Mouse (Mus musculus): Measurements from ENCODE around the gene Pkig.
A peak's percentile ranks its signal among the peaks of the same experiment; 100 is the strongest.

Pkig gene

GRCm38 (mm10) chr2:163712473-163712872 lies 54.3 kb downstream of the Pkig start:
- DNase-seq, result no peak

GRCm38 (mm10) chr2:163712874-163713273 lies 54.7 kb downstream of the Pkig start:
- DNase-seq, result no peak

- DNase-seq, result no peak
These were observed 55.2 kb downstream of the Pkig start for GRCm38 (mm10) chr2:163713340-163713739.

- DNase-seq, result no peak
These were observed 58.3 kb downstream of the Pkig start for GRCm38 (mm10) chr2:163716448-163716847.

- DNase-seq, result no peak
These were observed 58.7 kb downstream of the Pkig start for GRCm38 (mm10) chr2:163716853-163717252.

GRCm38 (mm10) chr2:163718526-163718925 lies 60.3 kb downstream of the Pkig start:
- no peak for DNase-seq

- DNase-seq, result peak; percentile 87
These were observed 60.9 kb downstream of the Pkig start for GRCm38 (mm10) chr2:163718951-163719603.

- DNase-seq, result no peak
These were observed 61.4 kb downstream of the Pkig start for GRCm38 (mm10) chr2:163719616-163720015.

GRCm38 (mm10) chr2:163722550-163722949 lies 64.4 kb downstream of the Pkig start:
- peak; percentile 91 for DNase-seq

- no peak for DNase-seq
These were observed 68.7 kb downstream of the Pkig start for GRCm38 (mm10) chr2:163726766-163727393.

- no peak for DNase-seq
These were observed 70.1 kb downstream of the Pkig start for GRCm38 (mm10) chr2:163728300-163728699.

- DNase-seq, result no peak
These were observed 73.8 kb downstream of the Pkig start for GRCm38 (mm10) chr2:163732021-163732420.

GRCm38 (mm10) chr2:163735163-163735562 lies 77.0 kb downstream of the Pkig start:
- DNase-seq, result no peak

GRCm38 (mm10) chr2:163735980-163736379 lies 77.8 kb downstream of the Pkig start:
- peak; percentile 46 for DNase-seq

GRCm38 (mm10) chr2:163742656-163743055 lies 84.5 kb downstream of the Pkig start:
- DNase-seq, result no peak

GRCm38 (mm10) chr2:163743357-163743756 lies 85.2 kb downstream of the Pkig start:
- no peak for DNase-seq

- no peak for DNase-seq
These were observed 86.8 kb downstream of the Pkig start for GRCm38 (mm10) chr2:163744801-163745570.

GRCm38 (mm10) chr2:163749647-163750611 lies 91.7 kb downstream of the Pkig start, which contains the start of gene Ada:
Gene Ada, minus strand, starts transcription at chr2:163750239.
- DNase-seq, result peak; percentile 24

GRCm38 (mm10) chr2:163754228-163754627 lies 96.0 kb downstream of the Pkig start:
- no peak for DNase-seq

GRCm38 (mm10) chr2:163756723-163757122 lies 98.5 kb downstream of the Pkig start:
- no peak for DNase-seq

- DNase-seq, result no peak
These were observed 100.0 kb downstream of the Pkig start for GRCm38 (mm10) chr2:163758146-163758545.

- DNase-seq, result no peak
These were observed 102.4 kb downstream of the Pkig start for GRCm38 (mm10) chr2:163760589-163760988.

GRCm38 (mm10) chr2:163761402-163761801 lies 103.2 kb downstream of the Pkig start:
- no peak for DNase-seq

Data from layer of hippocampus, adult 9-11 months (tissue).